28 mouse cellular contexts compared by ENCODE assay signal in the genomic region with DNA sequence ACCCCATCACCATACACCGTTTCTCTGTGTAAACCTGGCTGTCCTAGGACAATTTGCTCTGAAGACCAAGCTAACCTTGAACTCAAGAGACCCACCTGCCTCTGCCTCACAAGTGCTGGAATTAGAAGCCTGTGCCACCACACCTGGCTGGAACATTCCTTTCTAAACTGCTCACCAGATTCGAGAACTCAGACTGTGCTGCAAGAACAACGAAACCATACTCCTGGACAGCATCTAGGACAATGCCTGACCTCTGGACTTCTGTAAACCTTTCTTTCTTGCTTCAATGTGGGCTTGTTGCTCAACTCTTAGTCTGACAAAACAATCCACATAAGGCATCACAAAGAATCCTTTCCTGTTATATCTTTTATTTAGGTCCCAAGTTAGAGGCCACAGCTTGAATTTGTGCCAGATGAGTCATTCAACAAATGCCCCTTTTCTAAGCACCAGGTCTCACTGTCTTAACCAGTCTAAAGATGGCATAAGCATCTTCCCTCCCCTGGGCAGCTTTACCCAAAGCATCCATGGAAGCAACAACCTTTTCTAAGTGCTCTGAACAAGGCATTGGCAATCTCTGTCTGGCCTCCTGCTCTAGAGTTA. TPM values are rescaled to one million over a fixed set of nuclear protein-coding genes. Genes with fewer than 3 reads are reported as not detected.
DNase-seq lines count a peak whose midpoint lies in the region; ATAC-seq and TF ChIP-seq lines count a peak whose summit lies in the region.
"Had no signal": no experiment of that assay in that cellular context is flagged by ENCODE, and none has a peak within 500 bp of the region (broad histone marks: within the 10 kb centered on the region; RNA-seq: fewer than 3 reads in every experiment).

No protein-coding gene starts in this region.

- no peaks in the 10 kb centered on the region for H3K4me1 ChIP-seq in liver, postnatal 0 days (ENCODE audit: insufficient read depth)
- H3K4me1 ChIP-seq in liver, embryonic 11.5 days (replicated peaks; ENCODE audit: control insufficient read depth, insufficient read depth, low read length) = 0 out of 2 replicates have a peak, but pooled peaks cover 5% of the 10 kb centered on the region
- no peaks in the 10 kb centered on the region for H3K4me1 ChIP-seq in thymus, adult 2 months (replicated peaks; ENCODE audit: control insufficient read depth, insufficient read depth, low read length)

- peak overlapping the region; percentile 22; the same call in 1 of the 2 replicates for H3K27ac ChIP-seq in liver, postnatal 0 days (ENCODE audit: low read depth)
- H3K27ac ChIP-seq in liver, embryonic 11.5 days (ENCODE audit: low read depth, low read length) = no peak overlapping the region
- H3K27ac ChIP-seq in thymus, adult 2 months (ENCODE audit: control insufficient read depth, insufficient read depth, low read length) = no peak overlapping the region
- H3K27ac ChIP-seq: embryonic facial prominence, embryonic 13.5 days; heart, adult 2 months; hindbrain, embryonic 13.5 days; kidney, embryonic 15.5 days; layer of hippocampus, adult 2 months; left cerebral cortex, adult 2 months; limb, embryonic 13.5 days; liver, embryonic 14.5 days; macrophage; midbrain, embryonic 15.5 days; neural tube, embryonic 15.5 days had no signal

- no peak for ATAC-seq in liver, postnatal 0 days
- no peak for ATAC-seq in liver, embryonic 11.5 days (replicated peaks; ENCODE audit: low FRiP score)
- ATAC-seq: forebrain, postnatal 0 days; midbrain, embryonic 15.5 days had no signal

- TF ChIP-seq EP300 in liver, postnatal 0 days (IDR thresholded peaks at IDR 0.05; ENCODE audit: low read depth) = no peak

- no peaks in the 10 kb centered on the region for H3K36me3 ChIP-seq in liver, postnatal 0 days (replicated peaks; ENCODE audit: insufficient read depth, low read length)
- no peaks in the 10 kb centered on the region for H3K36me3 ChIP-seq in liver, embryonic 11.5 days (ENCODE audit: control insufficient read depth, insufficient read depth, low read length)
- H3K36me3 ChIP-seq in thymus, adult 2 months (ENCODE audit: control insufficient read depth, insufficient read depth, low read length) = no peaks in the 10 kb centered on the region
- H3K36me3 ChIP-seq: midbrain, embryonic 15.5 days; neural tube, embryonic 15.5 days had no signal

- DNase-seq in liver, postnatal 0 days = no peak
- DNase-seq in liver, embryonic 11.5 days (ENCODE audit: low spot score) = no peak
- peak; percentile 27 for DNase-seq in 3134 (ENCODE audit: extremely low read depth, insufficient read length, low spot score)
- DNase-seq in 3T3-L1 (ENCODE audit: low read depth, low spot score) = peak; percentile 78
- DNase-seq in NIH3T3 (ENCODE audit: low read depth) = peak; percentile 55
- no peak for DNase-seq in urinary bladder, postnatal 36 days (ENCODE audit: low spot score in 2 of 2)
- no peak for DNase-seq in thymus, adult 2 months
- DNase-seq: cerebellum, adult 9-10 months; forebrain, postnatal 0 days; heart, adult 2 months; heart, postnatal 4 days; kidney, adult 11 months; kidney, postnatal 25 days; right cerebral cortex, postnatal 25 days; thymus, adult 18-20 months; thymus, postnatal 36 days had no signal

- 76% methylated on average over 3 of the region's 3 CpGs for WGBS in liver, postnatal 0 days (ENCODE audit: insufficient replicate concordance)
- WGBS in liver, embryonic 11.5 days = 91% methylated on average over 3 of the region's 3 CpGs
- 93% methylated on average over 3 of the region's 3 CpGs for WGBS in thymus, adult 2 months

- H3K27me3 ChIP-seq in liver, postnatal 0 days (ENCODE audit: insufficient read depth, low read length) = no peaks in the 10 kb centered on the region
- no peaks in the 10 kb centered on the region for H3K27me3 ChIP-seq in liver, embryonic 11.5 days (replicated peaks; ENCODE audit: control insufficient read depth, insufficient read depth, low read length)
- H3K27me3 ChIP-seq in thymus, adult 2 months (ENCODE audit: control insufficient read depth, insufficient read depth, low read length) = no peaks in the 10 kb centered on the region
- H3K27me3 ChIP-seq: embryonic facial prominence, embryonic 13.5 days; heart, embryonic 12.5 days; hindbrain, embryonic 13.5 days; kidney, embryonic 15.5 days; limb, embryonic 13.5 days; midbrain, embryonic 15.5 days; neural tube, embryonic 15.5 days had no signal

- TF ChIP-seq CTCF in liver, postnatal 0 days (IDR thresholded peaks at IDR 0.05; ENCODE audit: low read depth) = no peak
- no peak for TF ChIP-seq CTCF in thymus, adult 2 months (IDR thresholded peaks at IDR 0.05; ENCODE audit: borderline replicate concordance, control insufficient read depth, extremely low read depth, insufficient read depth, low read length, poor library complexity)

- no peaks in the 10 kb centered on the region for H3K9me3 ChIP-seq in liver, postnatal 0 days (ENCODE audit: low read length)
- H3K9me3 ChIP-seq in liver, embryonic 11.5 days (ENCODE audit: control insufficient read depth, low read length) = no peaks in the 10 kb centered on the region
- H3K9me3 ChIP-seq: embryonic facial prominence, embryonic 13.5 days; heart, embryonic 12.5 days; hindbrain, embryonic 13.5 days; kidney, embryonic 15.5 days; limb, embryonic 13.5 days; midbrain, embryonic 15.5 days; neural tube, embryonic 15.5 days had no signal

- no peak for TF ChIP-seq POLR2A in thymus, adult 2 months (IDR thresholded peaks at IDR 0.05; ENCODE audit: control insufficient read depth, extremely low read depth, insufficient read depth, low read length, poor library complexity)

- H3K9ac ChIP-seq in liver, postnatal 0 days (replicated peaks) = no peak overlapping the region
- no peak overlapping the region for H3K9ac ChIP-seq in liver, embryonic 11.5 days (ENCODE audit: low read depth, low read length)
- H3K9ac ChIP-seq: embryonic facial prominence, embryonic 13.5 days; forebrain, postnatal 0 days; heart, embryonic 12.5 days; hindbrain, embryonic 13.5 days; kidney, embryonic 15.5 days; limb, embryonic 13.5 days; liver, embryonic 14.5 days; midbrain, embryonic 15.5 days; neural tube, embryonic 15.5 days had no signal

- no peak overlapping the region for H3K4me3 ChIP-seq in liver, postnatal 0 days (ENCODE audit: low read depth, low read length)
- H3K4me3 ChIP-seq in liver, embryonic 11.5 days (ENCODE audit: low read depth, low read length) = no peak overlapping the region
- H3K4me3 ChIP-seq in thymus, adult 2 months (ENCODE audit: control insufficient read depth, insufficient read depth, low read length) = no peak overlapping the region
- H3K4me3 ChIP-seq: embryonic facial prominence, embryonic 13.5 days; erythroblast, embryonic 14.5 days; heart, adult 2 months; heart, embryonic 12.5 days; hindbrain, embryonic 13.5 days; kidney, embryonic 15.5 days; layer of hippocampus, adult 2 months; left cerebral cortex, adult 2 months; limb, embryonic 13.5 days; midbrain, embryonic 15.5 days; neural tube, embryonic 15.5 days had no signal

- no peak overlapping the region for H3K4me2 ChIP-seq in liver, postnatal 0 days (ENCODE audit: low read depth, low read length)
- no peak overlapping the region for H3K4me2 ChIP-seq in liver, embryonic 11.5 days
- H3K4me2 ChIP-seq: embryonic facial prominence, embryonic 13.5 days; heart, embryonic 12.5 days; hindbrain, embryonic 13.5 days; kidney, embryonic 15.5 days; limb, embryonic 13.5 days; midbrain, embryonic 15.5 days; neural tube, embryonic 15.5 days had no signal

RNA-seq across cellular contexts. Expression of a gene that starts 38.8 kb away (rescaled TPM):
- polyA plus RNA-seq in liver, postnatal 0 days (2015; fragmentation: Nextera tagmentation; extraction: Ambion mirVana) = 9.8 and 11.3 TPM in 2 replicates
- 35.3 and 36.5 TPM in 2 replicates for polyA plus RNA-seq in liver, embryonic 11.5 days (2014; fragmentation: Nextera tagmentation; extraction: Ambion mirVana)
- 104 and 121 TPM in 2 replicates for polyA plus RNA-seq in thymus, adult 2 months (2012; rRNA removed)

Comparison
In these comparisons a context has a peak if more than half of its experiments do, and no peak if none do; other contexts are left out.
1. DNase-seq: peak in 3134 (single experiment), 3T3-L1 (single experiment) and NIH3T3 (single experiment); none in liver, postnatal 0 days (single experiment), liver, embryonic 11.5 days (single experiment), urinary bladder, postnatal 36 days (0 of 2) and thymus, adult 2 months (single experiment).